27 mouse cellular contexts compared by ENCODE assay signal in the genomic region with DNA sequence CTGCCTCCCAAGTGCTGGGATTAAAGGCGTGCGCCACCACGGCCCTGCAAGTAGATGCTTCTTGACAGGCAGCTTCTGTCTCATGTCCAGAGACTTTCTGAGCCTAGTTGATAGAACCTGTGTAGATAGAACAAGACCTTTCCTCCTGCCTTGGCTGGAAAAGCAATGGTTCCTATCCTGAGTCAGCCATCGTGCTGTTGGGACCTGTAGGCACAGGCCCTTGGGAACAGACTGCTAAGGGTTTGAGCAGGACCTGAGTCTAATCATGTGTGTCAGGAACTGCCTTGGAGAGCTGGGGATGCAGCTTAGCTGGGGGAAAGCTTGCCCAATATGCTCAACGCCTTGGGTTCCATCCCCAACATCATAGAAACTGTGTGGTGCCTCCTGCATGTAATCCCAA. TPM values are rescaled to one million over a fixed set of nuclear protein-coding genes. Genes with fewer than 3 reads are reported as not detected.
DNase-seq lines count a peak whose midpoint lies in the region; ATAC-seq and TF ChIP-seq lines count a peak whose summit lies in the region.
"Had no signal": no experiment of that assay in that cellular context is flagged by ENCODE, and none has a peak within 500 bp of the region (broad histone marks: within the 10 kb centered on the region; RNA-seq: fewer than 3 reads in every experiment).

No protein-coding gene starts in this region.

- no peak for ATAC-seq in heart, embryonic 15.5 days (replicated peaks; ENCODE audit: insufficient number of reproducible peaks, insufficient read depth, low FRiP score, low read depth)
- no peak for ATAC-seq in heart, embryonic 12.5 days (ENCODE audit: insufficient number of reproducible peaks, low FRiP score)
- no peak for ATAC-seq in megakaryocyte, adult 5-6 weeks (ENCODE audit: poor library complexity, severe bottlenecking)
- ATAC-seq: activated CD4-positive, CD25-positive, alpha-beta regulatory T cell, adult 4 months; CD4-positive, CD25-positive, alpha-beta regulatory T cell, adult 4 months; forebrain, embryonic 14.5 days had no signal

- intact Hi-C loops in gastrocnemius, adult 2 months (cut with DNase I), result no loop called here

- TF ChIP-seq CTCF in gastrocnemius, adult 2 months (IDR thresholded peaks at IDR 0.05), result no peak

- no peak overlapping the region for H3K4me2 ChIP-seq in heart, embryonic 15.5 days
- no peak overlapping the region for H3K4me2 ChIP-seq in heart, embryonic 12.5 days

- H3K9ac ChIP-seq in heart, embryonic 15.5 days, result no peak overlapping the region
- H3K9ac ChIP-seq in heart, embryonic 12.5 days, result no peak overlapping the region
- H3K9ac ChIP-seq: hindbrain, embryonic 12.5 days had no signal

- no peak for DNase-seq in gastrocnemius, adult 2 months
- DNase-seq in gastrocnemius, postnatal 10 days, result no peak
- DNase-seq in midbrain, embryonic 10.5 days (ENCODE audit: low spot score), result no peak
- DNase-seq: adrenal gland, postnatal 14 days; cerebellum, adult 9-10 months; gastrocnemius, postnatal 25 days; kidney, adult 18-20 months; layer of hippocampus, adult 9-11 months; lung, postnatal 14 days; midbrain, embryonic 14.5 days; thymus, adult 2 months; thymus, postnatal 4 days had no signal

- peak overlapping the region; percentile 73 for H3K4me3 ChIP-seq in gastrocnemius, adult 2 months
- no peak overlapping the region for H3K4me3 ChIP-seq in heart, embryonic 15.5 days
- no peak overlapping the region for H3K4me3 ChIP-seq in heart, embryonic 12.5 days
- H3K4me3 ChIP-seq in megakaryocyte, embryonic 14.5 days (replicated peaks), result peak overlapping the region; percentile 59
- H3K4me3 ChIP-seq in midbrain, embryonic 10.5 days, result no peak overlapping the region
- H3K4me3 ChIP-seq: hindbrain, embryonic 12.5 days; liver, embryonic 15.5 days had no signal

- peaks cover 59% of the 10 kb centered on the region for H3K4me1 ChIP-seq in heart, embryonic 15.5 days (replicated peaks)
- H3K4me1 ChIP-seq in heart, embryonic 12.5 days (replicated peaks), result peaks cover 54% of the 10 kb centered on the region
- H3K4me1 ChIP-seq in megakaryocyte, embryonic 14.5 days, result peaks cover 77% of the 10 kb centered on the region
- peaks cover 24% of the 10 kb centered on the region for H3K4me1 ChIP-seq in midbrain, embryonic 10.5 days

- H3K27me3 ChIP-seq in heart, embryonic 15.5 days, result no peaks in the 10 kb centered on the region
- no peaks in the 10 kb centered on the region for H3K27me3 ChIP-seq in heart, embryonic 12.5 days (replicated peaks)
- no peaks in the 10 kb centered on the region for H3K27me3 ChIP-seq in megakaryocyte, embryonic 14.5 days (replicated peaks)
- no peaks in the 10 kb centered on the region for H3K27me3 ChIP-seq in midbrain, embryonic 10.5 days (ENCODE audit: low read depth, poor library complexity, severe bottlenecking)
- H3K27me3 ChIP-seq: hindbrain, embryonic 12.5 days; liver, embryonic 15.5 days had no signal

- WGBS in heart, embryonic 15.5 days, result 95% methylated on average over 5 of the region's 5 CpGs
- 92% methylated on average over 5 of the region's 5 CpGs for whole genome bisulfite sequencing in heart, embryonic 12.5 days
- 95% methylated on average over 5 of the region's 5 CpGs for WGBS in midbrain, embryonic 10.5 days

- peaks cover 10% of the 10 kb centered on the region for H3K36me3 ChIP-seq in heart, embryonic 15.5 days
- no peaks in the 10 kb centered on the region; the same call in none of the 2 replicates for H3K36me3 ChIP-seq in heart, embryonic 12.5 days
- peaks cover 26% of the 10 kb centered on the region for H3K36me3 ChIP-seq in megakaryocyte, embryonic 14.5 days (replicated peaks; ENCODE audit: low read length)
- peaks cover 17% of the 10 kb centered on the region for H3K36me3 ChIP-seq in midbrain, embryonic 10.5 days

- H3K9me3 ChIP-seq in heart, embryonic 15.5 days (replicated peaks), result no peaks in the 10 kb centered on the region
- no peaks in the 10 kb centered on the region for H3K9me3 ChIP-seq in heart, embryonic 12.5 days (replicated peaks)
- H3K9me3 ChIP-seq in megakaryocyte, embryonic 14.5 days, result no peaks in the 10 kb centered on the region; the same call in 1 of the 2 replicates
- no peaks in the 10 kb centered on the region for H3K9me3 ChIP-seq in midbrain, embryonic 10.5 days (replicated peaks)
- H3K9me3 ChIP-seq: hindbrain, embryonic 12.5 days; liver, embryonic 15.5 days had no signal

- peak overlapping the region; percentile 92 for H3K27ac ChIP-seq in gastrocnemius, adult 2 months
- peak overlapping the region; percentile 81; the same call in 1 of the 2 replicates for H3K27ac ChIP-seq in heart, embryonic 15.5 days
- H3K27ac ChIP-seq in heart, embryonic 12.5 days (ENCODE audit: poor library complexity, severe bottlenecking), result no peak overlapping the region
- H3K27ac ChIP-seq in midbrain, embryonic 10.5 days (replicated peaks), result no peak overlapping the region

RNA-seq across cellular contexts. Expression of gene C87436, which starts 35.9 kb away (rescaled TPM):
- total RNA-seq in gastrocnemius, adult 2 months (2021), result 1 to 10 TPM; 7.5 to 8.0 TPM
- 1 to 10 TPM; 8.7 to 9.8 TPM for total RNA-seq in gastrocnemius, postnatal 10 days (2021)
- polyA plus RNA-seq in heart, embryonic 15.5 days (2015; fragmentation: Nextera tagmentation; extraction: Ambion mirVana), result 15.1 and 17.3 TPM in 2 replicates
- 16.2 and 18.0 TPM in 2 replicates for polyA plus RNA-seq in heart, embryonic 12.5 days (2016; fragmentation: Nextera tagmentation; extraction: Ambion mirVana)
- polyA plus RNA-seq in megakaryocyte, embryonic 14.5 days (2012; ENCODE audit: insufficient read depth, low replicate concordance), result 5.3 TPM in 1 of 2 replicates, not detected in the other
- total RNA-seq in megakaryocyte, adult 5-6 weeks (2015), result 24.8 and 34.1 TPM in 2 replicates
- 23.5 and 33.1 TPM in 2 replicates for total RNA-seq in megakaryocyte, adult 5-6 weeks (2017)
- polyA plus RNA-seq in midbrain, embryonic 10.5 days (2016; fragmentation: Nextera tagmentation; extraction: Ambion mirVana), result 22.8 and 24.8 TPM in 2 replicates

RNA-seq across cellular contexts. Expression of gene Gm44790, which starts 47.6 kb away (rescaled TPM):
- under 1 TPM in 1 of 2 experiments, not detected in 1; 0.53 TPM for total RNA-seq in gastrocnemius, adult 2 months (2021)
- not detected for total RNA-seq in gastrocnemius, postnatal 10 days (2021)
- polyA plus RNA-seq in heart, embryonic 15.5 days (2015; fragmentation: Nextera tagmentation; extraction: Ambion mirVana), result 1.1 TPM in 1 of 2 replicates, not detected in the other
- 0.45 TPM in 1 of 2 replicates, not detected in the other for polyA plus RNA-seq in heart, embryonic 12.5 days (2016; fragmentation: Nextera tagmentation; extraction: Ambion mirVana)
- not detected in 2 replicates for polyA plus RNA-seq in megakaryocyte, embryonic 14.5 days (2012; ENCODE audit: insufficient read depth, low replicate concordance)
- total RNA-seq in megakaryocyte, adult 5-6 weeks (2015), result not detected in 2 replicates
- total RNA-seq in megakaryocyte, adult 5-6 weeks (2017), result not detected in 2 replicates
- polyA plus RNA-seq in midbrain, embryonic 10.5 days (2016; fragmentation: Nextera tagmentation; extraction: Ambion mirVana), result 0.63 and 0.89 TPM in 2 replicates
- total RNA-seq: gastrocnemius, postnatal 25 days; left cerebral cortex, postnatal 36 days; megakaryocyte progenitor cell, adult 5-6 weeks had no signal
- polyA plus RNA-seq: activated CD4-positive, CD25-positive, alpha-beta regulatory T cell, adult 4 months; CD4-positive, CD25-positive, alpha-beta regulatory T cell, adult 4 months; embryonic facial prominence, embryonic 14.5 days; hindbrain, embryonic 12.5 days; kidney, embryonic 16.5 days; liver, embryonic 15.5 days; midbrain, embryonic 14.5 days; neural tube, embryonic 11.5 days; stomach, embryonic 16.5 days had no signal

RNA-seq across cellular contexts. Expression of gene Pcbp1, which starts 52.0 kb away (rescaled TPM):
- 100 to 1,000 TPM; 121 to 128 TPM for total RNA-seq in gastrocnemius, adult 2 months (2021)
- 100 to 1,000 TPM; 167 to 185 TPM for total RNA-seq in gastrocnemius, postnatal 10 days (2021)
- 313 and 337 TPM in 2 replicates for polyA plus RNA-seq in heart, embryonic 15.5 days (2015; fragmentation: Nextera tagmentation; extraction: Ambion mirVana)
- polyA plus RNA-seq in heart, embryonic 12.5 days (2016; fragmentation: Nextera tagmentation; extraction: Ambion mirVana), result 415 and 416 TPM in 2 replicates
- polyA plus RNA-seq in megakaryocyte, embryonic 14.5 days (2012; ENCODE audit: insufficient read depth, low replicate concordance), result 984 and 2,235 TPM in 2 replicates
- total RNA-seq in megakaryocyte, adult 5-6 weeks (2015), result 204 and 222 TPM in 2 replicates
- total RNA-seq in megakaryocyte, adult 5-6 weeks (2017), result 58.9 and 76.8 TPM in 2 replicates
- 321 and 408 TPM in 2 replicates for polyA plus RNA-seq in midbrain, embryonic 10.5 days (2016; fragmentation: Nextera tagmentation; extraction: Ambion mirVana)

Comparison
In these comparisons a context has a peak if more than half of its experiments do, and no peak if none do; other contexts are left out.
1. H3K27ac ChIP-seq: peak in gastrocnemius, adult 2 months (single experiment) and heart, embryonic 15.5 days (single experiment); none in heart, embryonic 12.5 days (single experiment) and midbrain, embryonic 10.5 days (single experiment).
2. H3K4me3 ChIP-seq: peak in gastrocnemius, adult 2 months (single experiment) and megakaryocyte, embryonic 14.5 days (single experiment); none in heart, embryonic 15.5 days (single experiment), heart, embryonic 12.5 days (single experiment) and midbrain, embryonic 10.5 days (single experiment).